10 mouse cellular contexts compared by ENCODE assay signal in genomic region chrX:13294505-13295228, GRCm38 (mm10). TPM values are rescaled to one million over a fixed set of nuclear protein-coding genes. Genes with fewer than 3 reads are reported as not detected.
DNase-seq lines count a peak whose midpoint lies in the region; ATAC-seq lines count a peak whose summit lies in the region.
"Had no signal": no experiment of that assay in that cellular context is flagged by ENCODE, and none has a peak within 500 bp of the region (broad histone marks: within the 10 kb centered on the region; RNA-seq: fewer than 3 reads in every experiment).

No protein-coding gene starts in this region.

- WGBS in hindbrain, embryonic 11.5 days: 51% methylated on average over 6 of the region's 6 CpGs
- WGBS in hindbrain, embryonic 10.5 days: 54% methylated on average over 6 of the region's 6 CpGs
- WGBS in limb, embryonic 13.5 days: 44% methylated on average over 6 of the region's 6 CpGs

- H3K36me3 ChIP-seq in hindbrain, embryonic 11.5 days (ENCODE audit: control insufficient read depth, insufficient read depth, low read length): 0 out of 2 replicates have a peak, but pooled peaks cover under 1% of the 10 kb centered on the region
- H3K36me3 ChIP-seq in hindbrain, embryonic 10.5 days: peaks cover 28% of the 10 kb centered on the region
- peaks cover 25% of the 10 kb centered on the region for H3K36me3 ChIP-seq in limb, embryonic 13.5 days

- no peaks in the 10 kb centered on the region for H3K4me1 ChIP-seq in hindbrain, embryonic 11.5 days (replicated peaks; ENCODE audit: control insufficient read depth, insufficient read depth, low read length)
- H3K4me1 ChIP-seq in hindbrain, embryonic 10.5 days (replicated peaks): no peaks in the 10 kb centered on the region
- no peaks in the 10 kb centered on the region for H3K4me1 ChIP-seq in limb, embryonic 13.5 days
- H3K4me1 ChIP-seq: hindbrain, embryonic 15.5 days; liver, embryonic 13.5 days had no signal

- H3K4me2 ChIP-seq in hindbrain, embryonic 11.5 days (replicated peaks; ENCODE audit: low read depth, low read length): no peak overlapping the region
- no peak overlapping the region for H3K4me2 ChIP-seq in limb, embryonic 13.5 days (replicated peaks)
- H3K4me2 ChIP-seq: hindbrain, embryonic 15.5 days; liver, embryonic 13.5 days had no signal

- DNase-seq in hindbrain, embryonic 11.5 days (ENCODE audit: low spot score): peak; percentile 26
- DNase-seq in hindbrain, embryonic 10.5 days (ENCODE audit: low spot score): no peak
- peak; percentile 55 for DNase-seq in 3T3-L1 (ENCODE audit: low read depth, low spot score)
- peak; percentile 27 for DNase-seq in embryo, embryonic 9.5 days (ENCODE audit: extremely low spot score)
- DNase-seq in adrenal gland, postnatal 10 days: no peak
- no peak for DNase-seq in layer of hippocampus, adult 9-11 months
- DNase-seq in cerebellum, postnatal 4 days (ENCODE audit: low spot score in 2 of 2): no peak
- DNase-seq: liver, embryonic 13.5 days had no signal

- no peaks in the 10 kb centered on the region for H3K9me3 ChIP-seq in hindbrain, embryonic 11.5 days (ENCODE audit: control insufficient read depth, low read length)
- no peaks in the 10 kb centered on the region for H3K9me3 ChIP-seq in hindbrain, embryonic 10.5 days
- no peaks in the 10 kb centered on the region for H3K9me3 ChIP-seq in limb, embryonic 13.5 days
- H3K9me3 ChIP-seq: hindbrain, embryonic 15.5 days; liver, embryonic 13.5 days had no signal

- H3K27ac ChIP-seq in hindbrain, embryonic 11.5 days (ENCODE audit: low read depth, low read length): no peak overlapping the region
- H3K27ac ChIP-seq in hindbrain, embryonic 10.5 days: no peak overlapping the region
- no peak overlapping the region; the same call in 1 of the 2 replicates for H3K27ac ChIP-seq in limb, embryonic 13.5 days
- H3K27ac ChIP-seq: hindbrain, embryonic 15.5 days; liver, embryonic 13.5 days had no signal

- no peak overlapping the region for H3K4me3 ChIP-seq in hindbrain, embryonic 11.5 days (ENCODE audit: low read depth, low read length)
- no peak overlapping the region for H3K4me3 ChIP-seq in hindbrain, embryonic 10.5 days
- no peak overlapping the region for H3K4me3 ChIP-seq in limb, embryonic 13.5 days
- H3K4me3 ChIP-seq: hindbrain, embryonic 15.5 days; liver, embryonic 13.5 days had no signal

- H3K27me3 ChIP-seq in hindbrain, embryonic 11.5 days (ENCODE audit: control insufficient read depth, insufficient read depth, low read length): no peaks in the 10 kb centered on the region
- no peaks in the 10 kb centered on the region for H3K27me3 ChIP-seq in hindbrain, embryonic 10.5 days (ENCODE audit: insufficient read depth, poor library complexity, severe bottlenecking)
- no peaks in the 10 kb centered on the region for H3K27me3 ChIP-seq in limb, embryonic 13.5 days
- H3K27me3 ChIP-seq: hindbrain, embryonic 15.5 days; liver, embryonic 13.5 days had no signal

- H3K9ac ChIP-seq in hindbrain, embryonic 11.5 days (ENCODE audit: low read depth, low read length): no peak overlapping the region
- H3K9ac ChIP-seq in limb, embryonic 13.5 days: no peak overlapping the region
- H3K9ac ChIP-seq: hindbrain, embryonic 15.5 days; liver, embryonic 13.5 days had no signal

- ATAC-seq in hindbrain, embryonic 11.5 days (ENCODE audit: low FRiP score): peak; percentile 66
- ATAC-seq in limb, embryonic 13.5 days (ENCODE audit: low FRiP score, low read depth): 0 out of 2 replicates have a peak, but pooled peaks have one; percentile 51

RNA-seq across cellular contexts. Expression of gene Ddx3x, which starts 13.9 kb away (rescaled TPM):
- polyA plus RNA-seq in hindbrain, embryonic 11.5 days (2014; fragmentation: Nextera tagmentation; extraction: Ambion mirVana): 177 and 200 TPM in 2 replicates
- 102 and 144 TPM in 2 replicates for polyA plus RNA-seq in hindbrain, embryonic 10.5 days (2016; fragmentation: Nextera tagmentation; extraction: Ambion mirVana)
- polyA plus RNA-seq in limb, embryonic 13.5 days (2015; fragmentation: Nextera tagmentation; extraction: Ambion mirVana): 144 TPM in 2 replicates
- 100 to 1,000 TPM; 267 to 278 TPM for total RNA-seq in adrenal gland, postnatal 10 days (2021)

Comparison
In these comparisons a context has a peak if more than half of its experiments do, and no peak if none do; other contexts are left out.
1. DNase-seq: peak in hindbrain, embryonic 11.5 days (single experiment), 3T3-L1 (single experiment) and embryo, embryonic 9.5 days (single experiment); none in hindbrain, embryonic 10.5 days (single experiment), adrenal gland, postnatal 10 days (single experiment), layer of hippocampus, adult 9-11 months (single experiment) and cerebellum, postnatal 4 days (0 of 2).